Mouse (Mus musculus): Measurements from ENCODE around the gene Gcn1l1. TPM values are rescaled to one million over a fixed set of nuclear protein-coding genes. Genes with fewer than 3 reads are reported as not detected.

Gcn1l1 gene
- polyA plus RNA-seq, 1 experiment from 2014 or later: 35.1 TPM

DNA sequence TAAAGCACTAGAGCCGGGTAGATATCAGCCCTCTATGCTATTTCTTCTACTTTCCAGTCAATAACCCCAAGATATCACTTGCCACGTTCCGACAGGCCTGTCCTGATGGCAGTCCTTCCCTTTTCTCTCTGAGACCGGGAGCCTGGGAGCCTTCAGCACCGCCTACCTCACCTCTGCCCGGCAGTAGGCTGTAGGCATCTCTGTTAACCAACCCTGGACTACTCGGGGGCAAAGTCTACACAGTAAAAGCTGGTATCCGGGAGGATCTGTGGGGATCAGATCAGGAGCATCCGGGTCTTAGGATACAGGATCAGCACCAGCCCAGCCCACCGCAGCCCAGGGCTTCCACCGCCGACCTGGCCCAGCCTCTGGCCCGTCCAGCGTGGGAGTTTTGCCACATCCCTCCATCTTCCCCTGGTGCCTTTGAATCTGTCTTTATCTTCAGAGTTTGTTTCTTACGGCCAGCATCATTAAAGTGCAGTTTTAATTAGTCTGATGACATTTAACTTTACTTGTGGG is 42.0 kb upstream of the Gcn1l1 start:
- H3K9me3 ChIP-seq (replicated peaks; ENCODE audit: control insufficient read depth, low read length): no peaks in the 10 kb centered on the region
- no peak overlapping the region for H3K4me2 ChIP-seq (ENCODE audit: low read depth, low read length)
- H3K27ac ChIP-seq (ENCODE audit: low read length): peak overlapping the region; percentile 79; the same call in 1 of the 2 replicates
- no peak overlapping the region for H3K4me3 ChIP-seq (replicated peaks; ENCODE audit: low read length)
- 66% methylated on average over 15 of the region's 15 CpGs for WGBS
- H3K36me3 ChIP-seq (ENCODE audit: control insufficient read depth, insufficient read depth, low read length): no peaks in the 10 kb centered on the region
- peak overlapping the region; percentile 35; the same call in 1 of the 2 replicates for H3K9ac ChIP-seq (ENCODE audit: low read length)
- no peak for ATAC-seq (ENCODE audit: insufficient read depth, low FRiP score)
- H3K27me3 ChIP-seq (ENCODE audit: control insufficient read depth, insufficient read depth, low read length): no peaks in the 10 kb centered on the region
- H3K4me1 ChIP-seq (ENCODE audit: control insufficient read depth, insufficient read depth, low read length): peaks cover 62% of the 10 kb centered on the region

DNA sequence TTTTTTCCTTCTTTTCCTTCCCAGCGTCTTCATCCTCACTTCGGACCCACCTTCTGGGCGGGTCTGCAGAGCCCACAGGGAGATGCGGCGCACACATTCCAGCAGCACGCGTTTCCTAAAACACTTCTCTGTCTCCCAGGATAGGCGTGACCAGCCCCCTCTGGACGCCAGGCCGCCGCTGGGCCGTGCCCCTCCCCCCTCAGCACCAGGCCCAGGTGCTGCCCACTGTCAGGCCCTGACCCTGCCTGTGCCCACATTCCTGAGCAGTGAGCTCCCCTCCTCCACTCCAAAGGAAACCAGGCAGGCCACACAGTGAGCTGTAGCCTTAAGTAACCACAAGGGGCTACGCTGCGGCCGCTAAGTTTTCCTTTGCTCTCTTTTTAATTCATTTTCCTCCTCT is 41.1 kb upstream of the Gcn1l1 start:
- H3K4me3 ChIP-seq (replicated peaks; ENCODE audit: low read length): no peak overlapping the region
- no peaks in the 10 kb centered on the region for H3K36me3 ChIP-seq (ENCODE audit: control insufficient read depth, insufficient read depth, low read length)
- WGBS: 16% methylated on average over 15 of the region's 15 CpGs
- H3K9ac ChIP-seq (ENCODE audit: low read length): peak overlapping the region; percentile 38
- ATAC-seq (ENCODE audit: insufficient read depth, low FRiP score): peak; percentile 24; the same call in 1 of the 2 replicates
- no peaks in the 10 kb centered on the region for H3K9me3 ChIP-seq (replicated peaks; ENCODE audit: control insufficient read depth, low read length)
- H3K27ac ChIP-seq (ENCODE audit: low read length): peak overlapping the region; percentile 33; the same call in 1 of the 2 replicates
- H3K4me1 ChIP-seq (ENCODE audit: control insufficient read depth, insufficient read depth, low read length): peaks cover 65% of the 10 kb centered on the region
- H3K4me2 ChIP-seq (ENCODE audit: low read depth, low read length): peak overlapping the region; percentile 31; the same call in 1 of the 2 replicates
- no peaks in the 10 kb centered on the region for H3K27me3 ChIP-seq (ENCODE audit: control insufficient read depth, insufficient read depth, low read length)

DNA sequence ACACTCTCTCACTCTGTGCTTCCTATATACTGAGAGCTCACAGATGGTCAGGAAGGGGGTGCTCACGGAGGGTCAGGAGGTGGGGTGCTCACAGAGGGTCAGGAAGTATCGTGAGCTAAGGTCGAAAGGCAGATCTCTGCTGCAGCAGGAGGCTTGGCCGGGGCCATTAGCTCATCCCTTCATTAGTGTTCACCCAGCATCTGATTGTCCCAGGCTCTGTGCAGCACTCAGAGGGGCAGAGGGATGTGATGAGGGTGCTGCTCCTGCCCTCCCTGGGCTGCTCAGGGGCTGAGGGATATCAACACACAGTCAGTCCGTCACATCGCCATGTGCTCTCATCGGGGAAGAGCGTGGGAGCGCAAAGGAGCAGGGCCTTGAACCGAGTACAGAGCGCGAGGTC is 40.6 kb upstream of the Gcn1l1 start:
- H3K4me1 ChIP-seq (ENCODE audit: control insufficient read depth, insufficient read depth, low read length): peaks cover 67% of the 10 kb centered on the region
- WGBS: 44% methylated on average over 12 of the region's 12 CpGs

DNA sequence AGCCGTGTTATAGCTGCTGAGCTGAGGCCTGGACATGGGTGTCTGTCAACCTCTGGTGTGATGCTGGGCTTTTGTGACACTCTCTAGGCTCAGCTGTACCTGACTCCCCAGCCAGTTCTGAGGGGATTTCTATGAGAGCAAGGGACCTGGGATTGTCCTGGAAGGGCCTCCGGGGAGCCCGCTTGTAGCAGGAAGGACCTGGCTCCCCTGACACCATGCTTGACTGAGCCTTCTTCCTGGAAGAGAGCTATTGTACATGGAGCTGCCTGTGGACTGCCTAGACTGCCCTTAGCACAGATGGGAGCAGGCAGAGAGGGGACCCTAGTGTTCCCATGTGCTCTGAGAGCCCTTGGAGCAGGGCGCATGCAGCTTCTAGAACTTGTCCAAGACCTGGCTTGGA is 39.6 kb upstream of the Gcn1l1 start:
- Histone ChIP-seq H3K9me3 (replicated peaks; ENCODE audit: control insufficient read depth, low read length) (no peaks in the 10 kb centered on the region), H3K36me3 (ENCODE audit: control insufficient read depth, insufficient read depth, low read length) (no peaks in the 10 kb centered on the region), H3K4me2 (ENCODE audit: low read depth, low read length) (no peak overlapping the region), H3K4me1 (ENCODE audit: control insufficient read depth, insufficient read depth, low read length) (peaks cover 73% of the 10 kb centered on the region), H3K4me3 (replicated peaks; ENCODE audit: low read length) (no peak overlapping the region), H3K27ac (ENCODE audit: low read length) (peak overlapping the region; percentile 75), H3K27me3 (ENCODE audit: control insufficient read depth, insufficient read depth, low read length) (no peaks in the 10 kb centered on the region), H3K9ac (ENCODE audit: low read length) (no peak overlapping the region)
- no peak for ATAC-seq (ENCODE audit: insufficient read depth, low FRiP score)
- 91% methylated on average over 4 of the region's 4 CpGs for WGBS

More for the DNA sequence above, 40.6 kb upstream of the Gcn1l1 start:
- ATAC-seq (ENCODE audit: insufficient read depth, low FRiP score): no peak
- H3K9me3 ChIP-seq (replicated peaks; ENCODE audit: control insufficient read depth, low read length): no peaks in the 10 kb centered on the region
- H3K36me3 ChIP-seq (ENCODE audit: control insufficient read depth, insufficient read depth, low read length): no peaks in the 10 kb centered on the region
- no peaks in the 10 kb centered on the region for H3K27me3 ChIP-seq (ENCODE audit: control insufficient read depth, insufficient read depth, low read length)
- H3K27ac ChIP-seq (ENCODE audit: low read length): 0 out of 2 replicates have a peak overlapping the region, but pooled peaks have one; percentile 33
- H3K4me2 ChIP-seq (ENCODE audit: low read depth, low read length): peak overlapping the region; percentile 31; the same call in 1 of the 2 replicates
- peak overlapping the region; percentile 38 for H3K9ac ChIP-seq (ENCODE audit: low read length)
- H3K4me3 ChIP-seq (replicated peaks; ENCODE audit: low read length): no peak overlapping the region

DNA sequence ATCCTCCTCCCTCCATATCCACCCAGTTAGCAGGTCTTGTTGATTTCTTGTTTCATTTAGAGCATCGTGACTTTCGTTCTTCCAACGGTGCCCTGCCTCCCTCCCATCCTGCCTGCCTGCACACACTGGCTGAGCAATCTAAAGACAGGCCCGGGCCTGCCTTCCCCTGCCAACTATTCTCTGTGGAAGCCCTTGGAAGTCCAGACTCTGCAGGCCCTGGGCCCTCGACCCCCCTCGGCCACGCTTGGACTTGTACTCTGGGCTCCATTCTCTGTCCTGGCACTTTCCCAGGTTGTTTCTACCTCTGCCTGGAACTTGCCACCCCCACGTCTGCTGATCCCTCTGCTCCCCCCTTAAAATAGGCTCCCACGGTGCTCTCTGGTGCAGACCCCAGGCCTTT is 39.1 kb upstream of the Gcn1l1 start:
- Histone ChIP-seq H3K36me3 (ENCODE audit: control insufficient read depth, insufficient read depth, low read length) (no peaks in the 10 kb centered on the region), H3K9ac (ENCODE audit: low read length) (0 out of 2 replicates have a peak overlapping the region, but pooled peaks have one; percentile 8), H3K9me3 (replicated peaks; ENCODE audit: control insufficient read depth, low read length) (no peaks in the 10 kb centered on the region), H3K27ac (ENCODE audit: low read length) (peak overlapping the region; percentile 75), H3K4me2 (ENCODE audit: low read depth, low read length) (no peak overlapping the region), H3K27me3 (ENCODE audit: control insufficient read depth, insufficient read depth, low read length) (no peaks in the 10 kb centered on the region), H3K4me3 (replicated peaks; ENCODE audit: low read length) (no peak overlapping the region), H3K4me1 (ENCODE audit: control insufficient read depth, insufficient read depth, low read length) (peaks cover 75% of the 10 kb centered on the region)
- no peak for ATAC-seq (ENCODE audit: insufficient read depth, low FRiP score)
- WGBS: 64% methylated on average over 9 of the region's 9 CpGs

DNA sequence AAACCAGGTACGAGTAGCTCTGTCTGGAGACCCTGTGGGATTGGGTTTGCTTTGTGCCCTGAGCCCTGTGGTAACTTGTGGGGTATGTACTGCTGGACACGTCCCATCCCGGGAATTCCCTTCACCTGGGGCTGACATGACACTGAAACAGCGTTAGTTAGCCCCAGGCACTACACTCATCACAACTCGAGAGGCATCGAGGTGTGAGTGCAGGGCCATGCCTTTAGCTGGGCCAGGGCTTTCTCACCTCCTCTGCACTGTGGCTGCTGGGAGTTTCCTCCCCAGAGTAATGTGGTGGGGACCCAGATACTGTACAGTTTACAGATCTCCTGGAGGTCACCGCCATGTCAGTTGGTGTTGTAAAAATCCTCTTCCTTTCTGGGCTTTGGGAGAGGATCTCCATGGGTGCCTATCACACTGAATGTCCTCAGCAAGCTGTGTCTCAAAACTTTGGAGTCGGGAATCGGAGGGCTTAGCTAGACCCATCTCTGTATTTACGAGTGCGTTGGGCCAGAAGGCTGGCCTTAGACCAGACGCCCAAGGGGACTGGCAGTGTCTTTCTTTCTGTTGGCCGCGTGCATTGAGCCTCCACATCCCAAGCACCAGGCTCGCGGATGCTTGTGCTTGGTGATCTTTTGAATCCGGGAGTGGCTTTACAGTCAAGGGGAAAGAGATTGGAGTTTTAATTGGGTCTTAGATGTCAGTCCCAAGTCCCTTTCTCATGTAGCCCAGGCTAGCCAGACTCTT is 38.4 kb upstream of the Gcn1l1 start:
- Histone ChIP-seq H3K27ac (ENCODE audit: low read length) (peak overlapping the region; percentile 75; the same call in 1 of the 2 replicates), H3K4me3 (replicated peaks; ENCODE audit: low read length) (no peak overlapping the region), H3K36me3 (ENCODE audit: control insufficient read depth, insufficient read depth, low read length) (no peaks in the 10 kb centered on the region), H3K4me2 (ENCODE audit: low read depth, low read length) (no peak overlapping the region), H3K4me1 (ENCODE audit: control insufficient read depth, insufficient read depth, low read length) (peaks cover 75% of the 10 kb centered on the region), H3K9ac (ENCODE audit: low read length) (0 out of 2 replicates have a peak overlapping the region, but pooled peaks have one; percentile 8), H3K9me3 (replicated peaks; ENCODE audit: control insufficient read depth, low read length) (no peaks in the 10 kb centered on the region), H3K27me3 (ENCODE audit: control insufficient read depth, insufficient read depth, low read length) (no peaks in the 10 kb centered on the region)
- no peak for ATAC-seq (ENCODE audit: insufficient read depth, low FRiP score)
- WGBS: 86% methylated on average over 17 of the region's 17 CpGs

DNA sequence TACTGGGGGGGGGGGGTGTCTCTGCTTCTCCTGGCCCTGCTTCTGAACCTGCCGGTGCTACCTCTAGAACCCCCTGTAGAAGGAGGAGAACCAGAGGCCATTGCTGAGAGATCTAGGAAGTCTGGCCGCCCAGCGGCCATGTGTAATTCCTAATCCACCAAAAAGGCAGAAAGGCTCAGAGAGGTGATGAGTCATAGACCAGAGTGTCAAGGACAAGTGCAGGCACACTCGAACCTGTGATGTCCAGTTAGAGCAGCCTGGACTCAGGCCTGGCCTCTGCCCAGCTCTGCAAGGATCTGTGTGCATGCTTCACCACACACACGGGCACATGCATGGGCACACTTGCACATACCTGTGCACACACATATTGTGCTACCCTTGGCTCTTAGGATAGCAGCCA is 36.9 kb upstream of the Gcn1l1 start:
- Histone ChIP-seq H3K4me1 (ENCODE audit: control insufficient read depth, insufficient read depth, low read length) (peaks cover 75% of the 10 kb centered on the region), H3K4me2 (ENCODE audit: low read depth, low read length) (no peak overlapping the region), H3K36me3 (ENCODE audit: control insufficient read depth, insufficient read depth, low read length) (no peaks in the 10 kb centered on the region), H3K27ac (ENCODE audit: low read length) (no peak overlapping the region), H3K9ac (ENCODE audit: low read length) (no peak overlapping the region), H3K27me3 (ENCODE audit: control insufficient read depth, insufficient read depth, low read length) (no peaks in the 10 kb centered on the region), H3K9me3 (replicated peaks; ENCODE audit: control insufficient read depth, low read length) (no peaks in the 10 kb centered on the region), H3K4me3 (replicated peaks; ENCODE audit: low read length) (no peak overlapping the region)
- no peak for ATAC-seq (ENCODE audit: insufficient read depth, low FRiP score)
- WGBS: 81% methylated on average over 5 of the region's 5 CpGs

DNA sequence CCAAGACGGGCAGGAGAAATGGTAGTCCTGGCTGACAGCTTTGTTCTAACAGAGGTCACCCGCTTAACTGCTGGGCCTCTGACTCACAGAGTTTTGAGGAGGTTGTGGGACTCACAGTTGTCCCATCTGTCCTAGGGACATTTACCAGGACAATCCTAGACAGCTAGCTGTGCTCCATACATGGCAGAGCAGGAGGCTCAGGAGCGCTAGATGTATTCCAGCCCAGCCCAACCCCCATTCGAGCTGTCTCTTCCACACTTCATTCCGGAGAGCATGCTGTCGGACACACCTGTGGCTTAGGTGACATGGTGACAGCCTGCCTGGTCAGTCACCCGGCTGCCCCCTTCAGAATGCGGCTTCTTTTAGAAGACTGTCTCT is 35.7 kb upstream of the Gcn1l1 start:
- peak overlapping the region; percentile 80 for H3K27ac ChIP-seq (ENCODE audit: low read length)
- H3K4me2 ChIP-seq (ENCODE audit: low read depth, low read length): peak overlapping the region; percentile 32
- no peaks in the 10 kb centered on the region for H3K9me3 ChIP-seq (replicated peaks; ENCODE audit: control insufficient read depth, low read length)
- H3K36me3 ChIP-seq (ENCODE audit: control insufficient read depth, insufficient read depth, low read length): no peaks in the 10 kb centered on the region
- no peaks in the 10 kb centered on the region for H3K27me3 ChIP-seq (ENCODE audit: control insufficient read depth, insufficient read depth, low read length)
- no peak overlapping the region for H3K4me3 ChIP-seq (replicated peaks; ENCODE audit: low read length)
- ATAC-seq (ENCODE audit: insufficient read depth, low FRiP score): no peak
- peaks cover 76% of the 10 kb centered on the region for H3K4me1 ChIP-seq (ENCODE audit: control insufficient read depth, insufficient read depth, low read length)
- WGBS: 35% methylated on average over 8 of the region's 8 CpGs
- H3K9ac ChIP-seq (ENCODE audit: low read length): 0 out of 2 replicates have a peak overlapping the region, but pooled peaks have one; percentile 40

DNA sequence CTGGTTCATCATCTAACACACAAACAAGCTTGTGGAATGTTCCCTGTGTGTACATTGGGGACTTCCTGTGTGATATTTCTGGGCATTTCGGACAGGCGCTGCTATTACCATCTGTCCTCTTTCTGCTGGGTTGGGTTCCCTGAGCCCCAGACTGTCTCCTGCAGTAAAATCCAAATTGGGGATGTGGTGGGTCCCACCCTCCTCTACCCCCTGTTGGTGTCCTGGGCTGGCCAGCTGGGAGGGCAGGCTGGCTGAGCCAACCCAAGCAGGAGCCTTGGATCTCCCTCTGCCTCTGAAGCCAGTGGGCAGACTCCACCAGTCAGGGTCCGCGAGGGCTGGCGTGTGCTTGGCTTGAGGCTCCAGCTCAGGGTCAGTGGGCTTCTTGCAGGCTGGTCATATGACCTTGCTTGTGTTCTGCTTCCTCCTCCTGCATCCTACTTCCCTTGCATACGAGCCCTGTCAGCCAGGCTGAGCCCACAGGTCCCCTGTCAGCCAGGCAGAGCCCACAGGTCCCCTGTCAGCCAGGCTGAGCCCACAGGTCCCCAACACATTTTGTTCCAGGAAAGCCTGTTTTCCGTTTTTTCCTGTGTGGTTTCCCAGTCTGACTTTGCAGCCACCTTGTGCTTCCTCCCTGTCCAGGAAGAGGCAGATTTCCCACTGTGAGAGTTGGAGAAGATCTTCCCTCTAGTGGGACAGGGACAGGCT is 35.2 kb upstream of the Gcn1l1 start:
- Histone ChIP-seq H3K27ac (ENCODE audit: low read length) (peak overlapping the region; percentile 80), H3K4me3 (replicated peaks; ENCODE audit: low read length) (no peak overlapping the region), H3K9me3 (replicated peaks; ENCODE audit: control insufficient read depth, low read length) (no peaks in the 10 kb centered on the region), H3K36me3 (ENCODE audit: control insufficient read depth, insufficient read depth, low read length) (no peaks in the 10 kb centered on the region), H3K4me2 (ENCODE audit: low read depth, low read length) (peak overlapping the region; percentile 32), H3K4me1 (ENCODE audit: control insufficient read depth, insufficient read depth, low read length) (peaks cover 76% of the 10 kb centered on the region), H3K9ac (ENCODE audit: low read length) (peak overlapping the region; percentile 40; the same call in 1 of the 2 replicates), H3K27me3 (ENCODE audit: control insufficient read depth, insufficient read depth, low read length) (no peaks in the 10 kb centered on the region)
- 40% methylated on average over 7 of the region's 7 CpGs for WGBS
- ATAC-seq (ENCODE audit: insufficient read depth, low FRiP score): no peak
